Mouse (Mus musculus): Measurements from ENCODE around the gene Coch. TPM values are rescaled to one million over a fixed set of nuclear protein-coding genes. Genes with fewer than 3 reads are reported as not detected.

Gene Coch
- polyA plus RNA-seq (2017; shearing (Covaris generic)), result 1 to 10 TPM in 1 of 2 experiments, under 1 TPM in 1; 0.83 to 8.4 TPM

GRCm38 (mm10) chr12:51593229-51594029, at the start of gene Coch:
Gene Coch (plus strand): TSS chr12:51593341.

Other genes with a start within 250 kb of the Coch start
- gene G2e3, start 245.3 kb upstream of the Coch start, polyA plus RNA-seq (2017; shearing (Covaris generic)), result 10 to 100 TPM; 14.4 to 14.8 TPM
- gene Scfd1, start 215.8 kb upstream of the Coch start, polyA plus RNA-seq (2017; shearing (Covaris generic)), result 10 to 100 TPM; 81.3 to 91.6 TPM
- 10 to 100 TPM; 49.7 to 50.8 TPM for gene Ap4s1, start 97.7 kb downstream of the Coch start, polyA plus RNA-seq (2017; shearing (Covaris generic))
- 10 to 100 TPM; 27.2 to 39.0 TPM for gene Strn3, start 98.6 kb downstream of the Coch start, polyA plus RNA-seq (2017; shearing (Covaris generic))
- 10 to 100 TPM; 66.4 to 69.0 TPM for gene Hectd1, start 236.2 kb downstream of the Coch start, polyA plus RNA-seq (2017; shearing (Covaris generic))